Mouse (Mus musculus): Measurements from ENCODE around the gene Acaa1a. TPM values are rescaled to one million over a fixed set of nuclear protein-coding genes. Genes with fewer than 3 reads are reported as not detected.

The Acaa1a gene
- polyA plus RNA-seq, 1 experiment from 2014 or later = 72.5 TPM

GRCm38 (mm10) chr9:119334324-119334723 is 5.2 kb upstream of the Acaa1a start:
- 53% methylated on average over 10 of the region's 10 CpGs for WGBS (ENCODE audit: insufficient replicate concordance)
- Histone ChIP-seq H3K36me3 (ENCODE audit: control insufficient read depth, insufficient read depth, low read length) (no peaks in the 10 kb centered on the region), H3K27me3 (ENCODE audit: control insufficient read depth, insufficient read depth, low read length) (no peaks in the 10 kb centered on the region), H3K4me3 (ENCODE audit: low read depth, low read length) (no peak overlapping the region), H3K9ac (ENCODE audit: low read depth, low read length) (no peak overlapping the region), H3K4me2 (no peak overlapping the region), H3K9me3 (replicated peaks; ENCODE audit: control insufficient read depth, low read length) (no peaks in the 10 kb centered on the region), H3K4me1 (ENCODE audit: control insufficient read depth, insufficient read depth, low read length) (0 out of 2 replicates have a peak, but pooled peaks cover 5% of the 10 kb centered on the region), H3K27ac (ENCODE audit: low read depth, low read length) (0 out of 2 replicates have a peak overlapping the region, but pooled peaks have one; percentile 25)
- no peak for ATAC-seq (replicated peaks; ENCODE audit: insufficient number of reproducible peaks, low FRiP score, low TSS enrichment)

- Histone ChIP-seq H3K4me2 (no peak overlapping the region), H3K27me3 (ENCODE audit: control insufficient read depth, insufficient read depth, low read length) (no peaks in the 10 kb centered on the region), H3K36me3 (ENCODE audit: control insufficient read depth, insufficient read depth, low read length) (no peaks in the 10 kb centered on the region), H3K4me1 (ENCODE audit: control insufficient read depth, insufficient read depth, low read length) (0 out of 2 replicates have a peak, but pooled peaks cover 6% of the 10 kb centered on the region), H3K9ac (ENCODE audit: low read depth, low read length) (no peak overlapping the region), H3K4me3 (ENCODE audit: low read depth, low read length) (no peak overlapping the region), H3K9me3 (replicated peaks; ENCODE audit: control insufficient read depth, low read length) (no peaks in the 10 kb centered on the region), H3K27ac (ENCODE audit: low read depth, low read length) (no peak overlapping the region)
- 84% methylated on average over 2 of the region's 2 CpGs for WGBS (ENCODE audit: insufficient replicate concordance)
- ATAC-seq (replicated peaks; ENCODE audit: insufficient number of reproducible peaks, low FRiP score, low TSS enrichment) = no peak
Observed at GRCm38 (mm10) chr9:119334834-119335233, 4.6 kb upstream of the Acaa1a start.

- H3K4me3 ChIP-seq (ENCODE audit: low read depth, low read length) = no peak overlapping the region
- H3K27ac ChIP-seq (ENCODE audit: low read depth, low read length) = no peak overlapping the region
- H3K9ac ChIP-seq (ENCODE audit: low read depth, low read length) = no peak overlapping the region
- no peak overlapping the region for H3K4me2 ChIP-seq
- 80% methylated on average over 4 of the region's 4 CpGs for WGBS (ENCODE audit: insufficient replicate concordance)
- no peaks in the 10 kb centered on the region for H3K27me3 ChIP-seq (ENCODE audit: control insufficient read depth, insufficient read depth, low read length)
- H3K4me1 ChIP-seq (ENCODE audit: control insufficient read depth, insufficient read depth, low read length) = 0 out of 2 replicates have a peak, but pooled peaks cover 6% of the 10 kb centered on the region
- ATAC-seq (replicated peaks; ENCODE audit: insufficient number of reproducible peaks, low FRiP score, low TSS enrichment) = no peak
- no peaks in the 10 kb centered on the region for H3K36me3 ChIP-seq (ENCODE audit: control insufficient read depth, insufficient read depth, low read length)
- no peaks in the 10 kb centered on the region for H3K9me3 ChIP-seq (replicated peaks; ENCODE audit: control insufficient read depth, low read length)
Observed at GRCm38 (mm10) chr9:119335571-119335970, 3.9 kb upstream of the Acaa1a start.

- H3K9me3 ChIP-seq (replicated peaks; ENCODE audit: control insufficient read depth, low read length) = no peaks in the 10 kb centered on the region
- H3K4me3 ChIP-seq (ENCODE audit: low read depth, low read length) = no peak overlapping the region
- H3K27ac ChIP-seq (ENCODE audit: low read depth, low read length) = no peak overlapping the region
- peaks cover 13% of the 10 kb centered on the region for H3K4me1 ChIP-seq (ENCODE audit: control insufficient read depth, insufficient read depth, low read length)
- no peaks in the 10 kb centered on the region for H3K36me3 ChIP-seq (ENCODE audit: control insufficient read depth, insufficient read depth, low read length)
- H3K4me2 ChIP-seq = no peak overlapping the region
- no peak overlapping the region for H3K9ac ChIP-seq (ENCODE audit: low read depth, low read length)
- H3K27me3 ChIP-seq (ENCODE audit: control insufficient read depth, insufficient read depth, low read length) = no peaks in the 10 kb centered on the region
- ATAC-seq (replicated peaks; ENCODE audit: insufficient number of reproducible peaks, low FRiP score, low TSS enrichment) = no peak
- WGBS (ENCODE audit: insufficient replicate concordance) = 90% methylated on average over 14 of the region's 14 CpGs
Observed at GRCm38 (mm10) chr9:119337842-119338241, 1.6 kb upstream of the Acaa1a start.

- Histone ChIP-seq H3K27ac (ENCODE audit: low read depth, low read length) (no peak overlapping the region), H3K4me2 (no peak overlapping the region)
- 91% methylated on average over 3 of the region's 3 CpGs for WGBS (ENCODE audit: insufficient replicate concordance)
Observed at GRCm38 (mm10) chr9:119338350-119338749, 1.1 kb upstream of the Acaa1a start.

GRCm38 (mm10) chr9:119339106-119339505 is 370 bp upstream of the Acaa1a start:
- Histone ChIP-seq H3K4me3 (ENCODE audit: low read depth, low read length) (peak overlapping the region; percentile 75), H3K27ac (ENCODE audit: low read depth, low read length) (no peak overlapping the region), H3K4me1 (ENCODE audit: control insufficient read depth, insufficient read depth, low read length) (peaks cover 12% of the 10 kb centered on the region), H3K36me3 (ENCODE audit: control insufficient read depth, insufficient read depth, low read length) (peaks cover 4% of the 10 kb centered on the region), H3K9ac (ENCODE audit: low read depth, low read length) (peak overlapping the region; percentile 80), H3K9me3 (replicated peaks; ENCODE audit: control insufficient read depth, low read length) (no peaks in the 10 kb centered on the region), H3K4me2 (peak overlapping the region; percentile 91), H3K27me3 (ENCODE audit: control insufficient read depth, insufficient read depth, low read length) (no peaks in the 10 kb centered on the region)
- no peak for ATAC-seq (replicated peaks; ENCODE audit: insufficient number of reproducible peaks, low FRiP score, low TSS enrichment)
- WGBS (ENCODE audit: insufficient replicate concordance) = 40% methylated on average over 7 of the region's 7 CpGs

More at GRCm38 (mm10) chr9:119338350-119338749, 1.1 kb upstream of the Acaa1a start:
- H3K9me3 ChIP-seq (replicated peaks; ENCODE audit: control insufficient read depth, low read length) = no peaks in the 10 kb centered on the region
- peaks cover 13% of the 10 kb centered on the region for H3K4me1 ChIP-seq (ENCODE audit: control insufficient read depth, insufficient read depth, low read length)
- H3K36me3 ChIP-seq (ENCODE audit: control insufficient read depth, insufficient read depth, low read length) = no peaks in the 10 kb centered on the region
- no peak overlapping the region for H3K4me3 ChIP-seq (ENCODE audit: low read depth, low read length)
- H3K27me3 ChIP-seq (ENCODE audit: control insufficient read depth, insufficient read depth, low read length) = no peaks in the 10 kb centered on the region
- H3K9ac ChIP-seq (ENCODE audit: low read depth, low read length) = no peak overlapping the region
- ATAC-seq (replicated peaks; ENCODE audit: insufficient number of reproducible peaks, low FRiP score, low TSS enrichment) = no peak

- no peak for ATAC-seq (replicated peaks; ENCODE audit: insufficient number of reproducible peaks, low FRiP score, low TSS enrichment)
- Histone ChIP-seq H3K36me3 (ENCODE audit: control insufficient read depth, insufficient read depth, low read length) (peaks cover 4% of the 10 kb centered on the region), H3K4me1 (ENCODE audit: control insufficient read depth, insufficient read depth, low read length) (peaks cover 10% of the 10 kb centered on the region), H3K4me2 (peak overlapping the region; percentile 91), H3K27me3 (ENCODE audit: control insufficient read depth, insufficient read depth, low read length) (no peaks in the 10 kb centered on the region), H3K4me3 (ENCODE audit: low read depth, low read length) (peak overlapping the region; percentile 75), H3K9ac (ENCODE audit: low read depth, low read length) (peak overlapping the region; percentile 80), H3K27ac (ENCODE audit: low read depth, low read length) (peak overlapping the region; percentile 55; the same call in 1 of the 2 replicates), H3K9me3 (replicated peaks; ENCODE audit: control insufficient read depth, low read length) (no peaks in the 10 kb centered on the region)
- 5% methylated on average over 8 of the region's 8 CpGs for WGBS (ENCODE audit: insufficient replicate concordance)
Observed at GRCm38 (mm10) chr9:119340212-119340580, 720 bp downstream of the Acaa1a start.

- Histone ChIP-seq H3K36me3 (ENCODE audit: control insufficient read depth, insufficient read depth, low read length) (peaks cover 4% of the 10 kb centered on the region), H3K4me1 (ENCODE audit: control insufficient read depth, insufficient read depth, low read length) (peaks cover 10% of the 10 kb centered on the region), H3K27ac (ENCODE audit: low read depth, low read length) (peak within 1 kb of the TSS; percentile 83), H3K9ac (ENCODE audit: low read depth, low read length) (peak within 1 kb of the TSS; percentile 80), H3K4me3 (ENCODE audit: low read depth, low read length) (peak within 1 kb of the TSS; percentile 75), H3K4me2 (peak within 1 kb of the TSS; percentile 91), H3K9me3 (replicated peaks; ENCODE audit: control insufficient read depth, low read length) (no peaks in the 10 kb centered on the region), H3K27me3 (ENCODE audit: control insufficient read depth, insufficient read depth, low read length) (no peaks in the 10 kb centered on the region)
- peak; percentile 95 for ATAC-seq (replicated peaks; ENCODE audit: insufficient number of reproducible peaks, low FRiP score, low TSS enrichment)
- under 1% methylated on average over 68 of the region's 68 CpGs for WGBS (ENCODE audit: insufficient replicate concordance)
Observed at GRCm38 (mm10) chr9:119340909-119341816, 1.7 kb downstream of the Acaa1a start, which contains the start of gene Myd88. Myd88 (minus strand) TSS chr9:119341411.

Data from heart, embryonic 11.5 days (tissue).